Mouse (Mus musculus) left cerebral cortex, adult 2 months (tissue): ENCODE results near the gene Gpx1. TPM values are rescaled to one million over a fixed set of nuclear protein-coding genes. Genes with fewer than 3 reads are reported as not detected.
A peak's percentile ranks its signal among the peaks of the same experiment; 100 is the strongest.
"Not testable (repeated sequence)": the region's sequence is repeated elsewhere in the genome, so short reads cannot be mapped to it uniquely, and the experiment has no call there.

Experiments used
- DNase-seq, 2 experiments: peaks; one replicate each; pipeline ENCODE4 v3.0.0; 2021 to 2022; ENCODE audit warnings: low spot score in 2 of 2, mixed read lengths in 1 of 2; ENCODE audit errors: extremely low spot score in 1 of 2
- H3K27ac ChIP-seq: fragments of 200-600 bp; 2 replicates; pipeline ENCODE4 v1.8.1; 2022
- H3K4me3 ChIP-seq: fragments of 200-600 bp; 2 replicates; pipeline ENCODE4 v1.8.1; 2022
- CTCF ChIP-seq: fragments of 200-600 bp; IDR thresholded peaks from 2 replicates; pipeline ENCODE4 v1.8.1; 2022; ENCODE audit warnings: antibody characterized with exemption, mild to moderate bottlenecking, moderate library complexity
- intact Hi-C: fragments of 180-260 bp; cut with DNase I; formaldehyde crosslinking; loops from one replicate; pipeline ENCODE4 v1.15.1; 2025
- total RNA-seq, 2 experiments: library from RNA; stranded (reverse); gene quantifications; 2 replicates each; pipeline ENCODE4 v1.2.3; 2021

Gene Gpx1
- total RNA-seq, 2 experiments from 2014 or later, result 90.0 to 94.1 TPM

DNA sequence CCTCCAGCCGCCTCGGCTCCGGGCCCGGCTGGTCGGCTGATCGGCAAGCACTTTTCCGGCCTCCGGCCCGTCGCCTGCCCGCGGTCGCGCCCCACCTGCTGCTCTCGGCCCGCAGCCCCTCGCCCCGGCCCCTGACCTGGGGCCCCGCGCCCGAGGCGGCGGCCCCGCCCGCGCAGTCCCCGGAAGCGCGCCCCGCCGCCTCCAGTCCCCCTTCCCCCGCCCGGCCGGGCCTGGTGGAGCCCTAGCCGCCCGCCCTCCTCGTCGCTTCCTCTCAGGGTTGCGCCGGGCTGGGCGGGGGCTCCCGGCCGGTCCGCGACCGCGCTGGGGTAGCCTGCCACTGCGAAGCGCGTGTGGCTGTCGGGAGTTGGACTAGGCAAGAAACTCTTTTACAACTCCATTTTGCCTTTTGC, 32.1 kb upstream of the Gpx1 start:
- Histone ChIP-seq H3K27ac (peak overlapping the region; percentile 99), H3K4me3 (peak overlapping the region; percentile 91)
- no peak for TF ChIP-seq CTCF
- DNase-seq, result peak; percentile 52 to 72
- intact Hi-C loops, result loop anchor here (1.0 to 2.0 kb wide), 3 partner anchors 32 to 210 kb away; partner anchors contain the start of genes Gpx1, Qrich1 and Usp4

DNA sequence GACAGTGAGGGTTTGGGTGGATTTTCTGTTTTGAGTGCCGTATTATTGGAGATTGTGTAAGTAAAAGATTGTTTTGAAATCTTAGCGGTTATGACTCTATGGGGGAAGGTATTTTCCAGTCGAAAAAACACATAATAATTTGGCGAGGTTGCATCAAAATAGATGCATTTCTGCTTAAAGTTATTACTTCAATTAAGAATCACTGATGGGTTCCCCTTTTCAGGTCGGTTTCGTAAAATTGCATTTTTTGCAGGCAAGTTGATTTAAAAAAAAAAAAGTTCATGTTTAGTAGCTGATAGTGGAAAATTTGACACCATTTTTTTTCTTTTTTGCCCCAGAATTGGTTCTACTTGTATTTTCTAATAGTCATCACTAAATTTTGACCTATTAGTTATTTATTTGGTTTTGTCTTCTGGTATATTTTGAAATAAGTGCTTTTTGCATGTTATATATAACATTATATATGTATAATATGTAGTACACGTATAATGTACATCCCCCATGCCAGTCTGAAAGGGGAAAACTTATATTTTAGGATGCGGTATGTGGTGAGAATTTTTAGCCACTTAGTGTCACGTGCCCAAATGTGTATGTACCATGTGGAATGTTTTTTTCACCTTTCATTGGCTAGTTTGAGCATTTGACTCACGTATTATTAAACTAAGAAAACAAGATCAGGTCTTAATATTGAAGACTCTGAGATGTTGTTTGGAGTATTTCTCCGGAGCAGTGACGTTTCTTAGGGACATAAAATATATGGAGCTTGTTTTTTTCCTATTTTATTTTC, 31.5 kb upstream of the Gpx1 start:
- Histone ChIP-seq H3K27ac (peak overlapping the region; percentile 73), H3K4me3 (peak overlapping the region; percentile 91)
- intact Hi-C loops, result loop anchor here (2.0 kb wide), 2 partner anchors 32 to 210 kb away; partner anchors contain the start of genes Gpx1 and Qrich1
- no peak for TF ChIP-seq CTCF
- no peak for DNase-seq

GRCm38 (mm10) chr9:108308141-108308540, 30.6 kb upstream of the Gpx1 start:
- no peak overlapping the region for H3K27ac ChIP-seq
- H3K4me3 ChIP-seq, result peak overlapping the region; percentile 17
- TF ChIP-seq CTCF, result no peak
- intact Hi-C loops, result no loop called here
- no peak for DNase-seq

- H3K4me3 ChIP-seq, result no peak overlapping the region
- no peak overlapping the region for H3K27ac ChIP-seq
- DNase-seq, result no peak
- intact Hi-C loops, result no loop called here
- peak; percentile 24 for TF ChIP-seq CTCF
Measured at GRCm38 (mm10) chr9:108317572-108317971, 21.1 kb upstream of the Gpx1 start.

DNA sequence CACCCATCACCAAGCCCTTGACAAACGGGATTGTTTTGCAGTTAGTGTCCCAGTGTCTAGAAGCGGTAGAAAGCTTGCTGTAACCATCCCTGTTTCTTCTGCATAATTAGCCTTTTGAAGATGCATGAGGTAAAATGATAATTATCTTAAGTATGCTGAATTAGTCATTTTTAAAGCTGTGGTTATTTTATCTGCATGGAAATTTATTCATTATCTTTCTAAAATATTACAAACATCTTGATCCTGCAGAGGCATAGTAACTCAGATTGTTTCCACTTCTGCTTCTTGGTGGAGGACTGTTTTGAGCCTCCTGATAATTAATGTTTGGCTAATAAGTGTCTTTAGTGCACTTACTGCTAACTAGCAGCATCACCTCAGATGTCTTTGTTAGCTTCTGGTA, 20.2 kb upstream of the Gpx1 start:
- DNase-seq, result no peak
- intact Hi-C loops, result no loop called here
- no peak overlapping the region for H3K27ac ChIP-seq
- H3K4me3 ChIP-seq, result no peak overlapping the region
- no peak for TF ChIP-seq CTCF

DNA sequence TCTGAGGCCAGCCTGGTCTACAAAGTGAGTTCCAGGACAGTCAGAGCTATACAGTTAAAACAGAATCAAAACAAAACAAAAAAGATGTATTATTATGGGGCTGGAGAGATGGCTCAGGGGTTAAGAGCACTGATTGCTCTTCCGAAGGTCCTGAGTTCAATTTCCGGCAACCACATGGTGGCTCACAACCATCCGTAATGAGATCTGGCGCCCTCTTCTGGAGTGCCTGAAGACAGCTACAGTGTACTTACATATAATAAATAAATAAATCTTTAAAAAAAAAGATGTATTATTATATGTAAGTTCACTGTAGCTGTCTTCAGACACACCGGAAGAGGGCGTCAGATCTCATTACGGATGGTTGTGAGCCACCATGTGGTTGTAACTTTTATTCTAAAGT, 16.6 kb upstream of the Gpx1 start:
- intact Hi-C loops, H3K27ac ChIP-seq, DNase-seq, H3K4me3 ChIP-seq: not testable (repeated sequence)
- TF ChIP-seq CTCF, result peak; percentile 35

DNA sequence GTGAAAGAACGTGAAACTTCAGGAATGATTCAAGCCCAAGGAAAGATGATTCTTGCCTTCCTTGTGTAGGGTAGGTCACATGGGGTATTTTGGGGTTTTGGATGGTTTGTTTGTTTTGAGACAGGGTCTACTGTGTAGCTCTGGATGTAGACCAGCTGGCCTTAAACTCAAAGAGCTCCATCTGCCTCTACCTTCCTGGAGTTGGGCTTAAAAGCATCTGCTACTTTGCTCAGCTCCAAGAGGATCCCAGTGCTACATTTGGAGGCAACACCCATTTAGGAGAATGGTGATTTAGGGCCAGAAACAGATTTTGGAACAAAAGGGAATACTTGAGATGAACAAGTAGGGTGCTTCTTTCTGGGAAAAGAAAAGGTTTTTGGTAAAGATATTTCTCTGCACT, 13.9 kb upstream of the Gpx1 start:
- intact Hi-C loops, result no loop called here
- no peak for TF ChIP-seq CTCF
- DNase-seq, result no peak
- Histone ChIP-seq H3K4me3 (no peak overlapping the region), H3K27ac (no peak overlapping the region)

- TF ChIP-seq CTCF, result no peak
- no peak overlapping the region for H3K27ac ChIP-seq
- DNase-seq, result no peak
- no peak overlapping the region for H3K4me3 ChIP-seq
- intact Hi-C loops, result no loop called here
Measured at GRCm38 (mm10) chr9:108325811-108326210, 12.9 kb upstream of the Gpx1 start.

- H3K4me3 ChIP-seq, result no peak overlapping the region
- no peak for TF ChIP-seq CTCF
- H3K27ac ChIP-seq, result peak overlapping the region; percentile 86; the same call in 1 of the 2 replicates
- intact Hi-C loops, result loop anchor here (2.0 kb wide), 1 partner anchor 31 kb away; the partner anchor contains the start of genes Rhoa and Tcta
- DNase-seq, result no peak
Measured at GRCm38 (mm10) chr9:108337848-108338550, 704 bp upstream of the Gpx1 start.

- DNase-seq, result no peak
- intact Hi-C loops, result loop anchor here (2.0 kb wide), 1 partner anchor 32 kb away; the partner anchor contains the start of genes Rhoa and Tcta
- peak overlapping the region; percentile 86 for H3K27ac ChIP-seq
- TF ChIP-seq CTCF, result no peak
- peak overlapping the region; percentile 70 for H3K4me3 ChIP-seq
Measured at GRCm38 (mm10) chr9:108338551-108338885, 185 bp upstream of the Gpx1 start.

DNA sequence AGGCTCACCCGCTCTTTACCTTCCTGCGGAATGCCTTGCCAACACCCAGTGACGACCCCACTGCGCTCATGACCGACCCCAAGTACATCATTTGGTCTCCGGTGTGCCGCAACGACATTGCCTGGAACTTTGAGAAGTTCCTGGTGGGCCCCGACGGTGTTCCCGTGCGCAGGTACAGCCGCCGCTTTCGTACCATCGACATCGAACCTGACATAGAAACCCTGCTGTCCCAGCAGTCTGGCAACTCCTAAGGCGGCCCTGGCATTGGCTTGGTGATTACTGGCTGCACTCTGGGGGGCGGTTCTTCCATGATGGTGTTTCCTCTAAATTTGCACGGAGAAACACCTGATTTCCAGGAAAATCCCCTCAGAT, 1.2 kb downstream of the Gpx1 start:
- Histone ChIP-seq H3K4me3 (peak overlapping the region; percentile 70), H3K27ac (peak overlapping the region; percentile 86)
- intact Hi-C loops, result loop anchor here (2.0 kb wide), 1 partner anchor 33 kb away; the partner anchor contains the start of genes Rhoa and Tcta
- no peak for TF ChIP-seq CTCF
- DNase-seq, result peak in 1 of 2 experiments; percentile 15
